Mouse (Mus musculus): ENCODE measurements around the gene Tex2.
A peak's percentile ranks its signal among the peaks of the same experiment; 100 is the strongest.
"Not testable (repeated sequence)": the region's sequence is repeated elsewhere in the genome, so short reads cannot be mapped to it uniquely, and the experiment has no call there.

Tex2 gene

GRCm38 (mm10) chr11:106618768-106619167 is 5.5 kb upstream of the Tex2 start:
- not testable (repeated sequence) for DNase-seq (ENCODE audit: inconsistent ontology term)

GRCm38 (mm10) chr11:106617821-106618580 is 4.8 kb upstream of the Tex2 start:
- DNase-seq (ENCODE audit: inconsistent ontology term), result no peak

DNA sequence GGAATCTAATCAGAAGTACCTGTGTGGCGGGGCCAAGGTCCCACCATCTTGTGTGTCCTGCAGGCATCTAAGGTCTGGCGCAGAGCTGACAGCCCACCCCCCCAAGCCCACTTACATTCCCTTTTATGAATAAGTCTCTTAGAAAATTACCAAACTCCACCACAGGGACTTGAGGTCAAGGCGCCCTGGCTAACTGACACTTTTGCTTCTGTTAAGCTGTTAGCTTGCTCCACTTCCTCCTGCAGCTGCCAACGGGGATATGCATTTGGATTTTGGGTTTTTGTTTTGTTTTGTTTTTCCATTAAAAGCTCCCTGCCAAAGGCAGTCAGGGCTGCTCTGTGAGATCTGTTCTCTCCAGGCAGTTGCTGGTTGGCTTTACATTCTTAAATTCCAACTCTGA is 2.3 kb upstream of the Tex2 start:
- no peak for DNase-seq (ENCODE audit: inconsistent ontology term)

- no peak for DNase-seq (ENCODE audit: inconsistent ontology term)
These were observed 1.1 kb upstream of the Tex2 start for GRCm38 (mm10) chr11:106614339-106614645.

DNA sequence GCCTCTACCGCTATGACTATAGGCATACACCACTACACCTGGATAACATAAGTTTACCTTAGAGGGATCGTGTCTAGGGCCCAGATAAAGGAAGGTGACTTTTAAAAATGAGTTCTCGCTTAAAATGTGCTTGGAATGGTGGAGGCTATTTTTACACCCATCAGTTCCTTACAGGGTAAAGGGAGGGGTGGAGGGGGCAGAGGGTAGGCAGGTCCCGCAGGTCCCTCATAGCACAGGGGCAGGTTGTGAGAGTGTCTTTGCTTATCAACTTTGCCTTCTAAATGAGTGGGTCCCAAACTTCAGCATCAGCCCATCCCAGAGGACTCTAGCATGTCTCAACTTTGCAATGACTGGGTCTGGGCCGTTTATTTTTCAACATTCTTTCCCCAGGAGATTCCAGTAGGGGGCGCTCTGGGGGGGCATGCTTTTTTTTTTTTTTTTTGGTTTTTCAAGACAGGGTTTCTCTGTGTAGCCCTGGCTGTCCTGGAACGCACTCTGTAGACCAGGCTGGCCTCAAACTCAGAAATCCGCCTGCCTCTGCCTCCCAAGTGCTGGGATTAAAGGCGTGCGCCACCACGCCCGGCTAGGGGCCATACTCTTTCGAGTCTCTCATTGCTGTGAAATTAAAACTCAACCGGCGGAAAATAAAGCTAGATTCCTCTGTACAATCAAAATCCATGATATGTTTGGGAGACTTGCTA is 565 bp upstream of the Tex2 start:
- DNase-seq (ENCODE audit: inconsistent ontology term), result no peak

GRCm38 (mm10) chr11:106612209-106612960 is 838 bp downstream of the Tex2 start:
- DNase-seq (ENCODE audit: inconsistent ontology term), result peak; percentile 78

GRCm38 (mm10) chr11:106609731-106610130 is 3.5 kb downstream of the Tex2 start:
- no peak for DNase-seq (ENCODE audit: inconsistent ontology term)

GRCm38 (mm10) chr11:106607316-106607715 is 5.9 kb downstream of the Tex2 start:
- no peak for DNase-seq (ENCODE audit: inconsistent ontology term)

GRCm38 (mm10) chr11:106606042-106606441 is 7.2 kb downstream of the Tex2 start:
- no peak for DNase-seq (ENCODE audit: inconsistent ontology term)

DNA sequence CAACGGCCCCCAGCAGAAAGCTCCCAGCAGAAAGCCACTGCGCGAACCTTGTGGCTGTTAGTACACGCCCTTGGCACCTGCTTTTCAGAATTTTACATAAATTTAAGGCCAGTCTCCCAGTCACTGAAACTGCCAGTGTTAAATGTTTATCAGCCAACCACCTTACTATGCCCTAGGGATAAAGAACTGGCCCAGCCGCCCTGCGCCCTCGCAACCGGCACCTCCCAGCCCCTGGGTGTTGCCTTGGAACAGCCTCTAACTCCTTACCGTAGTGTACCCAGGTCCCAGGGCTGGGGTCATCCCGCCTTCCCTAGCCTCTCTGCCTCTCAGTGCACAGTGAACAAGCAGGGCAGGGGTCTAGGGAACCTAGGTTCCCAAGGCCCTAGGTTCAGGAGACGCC is 10.0 kb downstream of the Tex2 start:
- no peak for DNase-seq (ENCODE audit: inconsistent ontology term)

- DNase-seq (ENCODE audit: inconsistent ontology term), result no peak
These were observed 13.1 kb downstream of the Tex2 start for GRCm38 (mm10) chr11:106600124-106600523.

- no peak for DNase-seq (ENCODE audit: inconsistent ontology term)
These were observed 13.9 kb downstream of the Tex2 start for GRCm38 (mm10) chr11:106599345-106599744.

DNA sequence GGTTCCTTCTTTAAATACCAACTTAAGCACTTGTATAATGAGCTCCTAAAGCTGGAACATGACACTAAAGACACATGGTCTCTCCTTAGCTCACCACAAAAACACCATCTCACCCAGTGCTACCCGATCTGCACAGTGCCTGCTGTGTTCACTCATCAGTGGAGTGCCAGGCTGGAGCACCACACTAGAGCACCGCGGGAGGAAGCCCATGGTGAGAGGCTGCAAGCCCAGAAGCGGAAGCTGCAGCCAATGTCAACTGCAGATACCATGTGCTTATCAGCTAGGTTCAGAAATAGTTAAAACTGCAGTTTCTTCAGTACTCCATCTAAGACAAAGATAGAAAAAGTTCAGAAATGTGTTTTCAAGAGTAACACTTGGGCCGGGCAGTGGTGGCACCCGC is 14.9 kb downstream of the Tex2 start:
- no peak for DNase-seq (ENCODE audit: inconsistent ontology term)

- no peak for DNase-seq (ENCODE audit: inconsistent ontology term)
These were observed 15.4 kb downstream of the Tex2 start for GRCm38 (mm10) chr11:106597737-106598330.

GRCm38 (mm10) chr11:106591183-106591582 is 22.0 kb downstream of the Tex2 start:
- no peak for DNase-seq (ENCODE audit: inconsistent ontology term)

DNA sequence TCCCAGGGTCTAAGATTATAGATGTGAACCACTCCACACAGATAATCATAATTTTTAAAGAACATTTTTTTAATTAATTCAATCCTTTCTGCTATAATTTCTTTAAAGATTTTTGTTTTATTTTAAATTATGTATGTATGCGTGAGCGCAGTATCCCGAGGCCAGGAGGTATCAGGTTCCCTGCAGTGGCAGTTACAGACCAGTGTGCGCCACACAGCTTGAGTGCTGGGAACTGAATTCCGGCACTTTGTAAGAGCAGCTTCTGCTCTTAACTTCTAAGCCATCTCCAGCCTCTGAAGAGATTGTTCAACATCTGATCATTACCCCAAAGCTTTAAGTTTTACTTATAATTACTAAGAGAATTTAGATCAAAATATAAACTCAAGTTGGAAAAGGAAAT is 23.1 kb downstream of the Tex2 start:
- DNase-seq (ENCODE audit: inconsistent ontology term), result no peak

DNA sequence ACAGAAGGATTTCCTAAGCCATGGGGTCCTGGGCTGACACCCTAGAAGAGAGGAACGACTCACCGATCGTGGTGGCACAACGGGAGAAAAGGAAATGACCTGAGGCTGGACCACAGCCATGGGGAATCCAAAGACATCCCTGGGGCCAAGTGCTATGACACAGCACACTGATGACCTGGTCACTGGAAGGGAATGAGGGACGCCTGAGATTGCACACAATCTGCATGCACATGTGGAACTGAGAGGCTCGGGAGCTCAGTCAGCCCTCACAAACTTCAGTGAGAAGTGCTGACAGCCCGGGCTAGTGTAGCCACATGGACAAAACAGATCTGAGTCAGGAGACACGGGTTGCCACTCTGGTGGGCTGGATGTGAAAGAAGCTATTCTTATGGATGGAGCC is 24.4 kb downstream of the Tex2 start:
- peak; percentile 54 for DNase-seq (ENCODE audit: inconsistent ontology term)

- DNase-seq (ENCODE audit: inconsistent ontology term), result no peak
These were observed 25.3 kb downstream of the Tex2 start for GRCm38 (mm10) chr11:106587786-106588519.

DNA sequence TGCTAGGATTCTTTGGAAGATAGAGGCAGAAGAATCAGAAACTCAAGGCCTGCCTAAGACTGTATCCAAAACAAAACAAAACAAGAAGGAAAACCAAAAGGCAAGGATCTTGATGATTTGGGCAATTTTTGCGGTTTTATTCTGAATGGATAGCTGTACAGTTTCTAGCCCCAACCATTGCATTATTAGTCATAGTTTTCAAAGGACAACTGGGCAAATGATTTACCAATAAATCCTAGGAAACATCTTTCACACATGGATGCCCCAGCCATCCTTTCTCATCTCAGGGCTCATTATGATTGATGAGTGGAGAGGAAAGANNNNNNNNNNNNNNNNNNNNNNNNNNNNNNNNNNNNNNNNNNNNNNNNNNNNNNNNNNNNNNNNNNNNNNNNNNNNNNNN is 29.4 kb downstream of the Tex2 start:
- DNase-seq (ENCODE audit: inconsistent ontology term), result peak; percentile 52

- DNase-seq (ENCODE audit: inconsistent ontology term), result no peak
These were observed 31.9 kb downstream of the Tex2 start for GRCm38 (mm10) chr11:106581357-106581756.

DNA sequence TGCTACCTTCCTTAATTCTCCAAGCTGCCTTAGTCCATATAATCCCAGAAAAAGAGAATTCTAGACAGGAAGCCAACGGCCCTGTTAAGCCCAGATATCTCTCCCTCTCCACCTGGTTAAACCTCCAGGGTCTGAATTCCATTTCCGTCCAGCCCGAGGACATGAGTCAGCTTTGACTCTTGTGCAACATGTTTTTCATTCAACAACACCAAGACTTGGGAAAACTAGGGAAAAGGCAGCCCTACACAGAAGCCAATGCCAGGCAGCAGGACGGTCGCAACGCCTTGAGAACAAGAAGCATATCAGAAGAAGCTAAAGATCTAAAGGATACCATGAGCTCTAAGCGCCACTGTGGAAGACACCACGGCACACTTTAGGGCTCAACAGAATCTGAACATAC is 32.8 kb downstream of the Tex2 start:
- DNase-seq (ENCODE audit: inconsistent ontology term), result no peak

DNA sequence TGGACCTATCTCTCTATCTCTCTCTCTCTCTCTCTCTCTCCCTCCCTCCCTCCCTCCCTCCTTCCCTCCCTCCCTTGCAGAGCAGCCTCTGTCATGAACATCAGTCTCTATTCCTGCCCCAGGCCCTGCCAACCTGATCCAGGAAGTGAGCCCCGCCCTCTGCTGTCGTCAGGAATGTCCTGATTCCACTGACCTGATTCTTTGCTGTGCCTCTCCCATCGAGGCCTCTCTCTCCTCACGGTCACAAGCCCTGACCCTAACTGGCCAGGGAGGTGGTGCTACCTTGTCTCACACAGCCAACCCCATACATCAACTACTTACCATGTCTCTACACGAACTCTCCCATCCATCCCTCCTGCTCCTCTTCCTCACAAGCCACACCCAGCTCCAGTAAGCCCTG is 33.3 kb downstream of the Tex2 start:
- no peak for DNase-seq (ENCODE audit: inconsistent ontology term)
